Comparison of ENCODE assay signal across 8 mouse cellular contexts in genomic region chr19:6920741-6921636, GRCm38 (mm10). TPM values are rescaled to one million over a fixed set of nuclear protein-coding genes. Genes with fewer than 3 reads are reported as not detected.
A peak's percentile ranks its signal among the peaks of the same experiment; 100 is the strongest.
DNase-seq lines count a peak whose midpoint lies in the region; ATAC-seq and TF ChIP-seq lines count a peak whose summit lies in the region.

No protein-coding gene starts in this region.

- 2% methylated on average over 36 of the region's 48 CpGs for WGBS in heart, embryonic 13.5 days
- 2% methylated on average over 23 of the region's 48 CpGs for WGBS in limb, embryonic 11.5 days
- under 1% methylated on average over 39 of the region's 48 CpGs for WGBS in midbrain, embryonic 13.5 days

- H3K9me3 ChIP-seq in E14TG2a.4 (ENCODE audit: low read length): no peaks in the 10 kb centered on the region
- no peaks in the 10 kb centered on the region; the same call in 1 of the 2 replicates for H3K9me3 ChIP-seq in heart, embryonic 13.5 days
- no peaks in the 10 kb centered on the region for H3K9me3 ChIP-seq in limb, embryonic 11.5 days (ENCODE audit: control insufficient read depth, low read length)
- no peaks in the 10 kb centered on the region for H3K9me3 ChIP-seq in midbrain, embryonic 13.5 days

- ATAC-seq in heart, embryonic 13.5 days (ENCODE audit: extremely low read depth, insufficient number of reproducible peaks, low FRiP score, low TSS enrichment): no peak
- peak; percentile 22 for ATAC-seq in limb, embryonic 11.5 days (ENCODE audit: insufficient number of reproducible peaks, low FRiP score, low TSS enrichment, low read depth)
- ATAC-seq in midbrain, embryonic 13.5 days: peak; percentile 31

- no peak for TF ChIP-seq CTCF in E14TG2a.4 (conservative IDR thresholded peaks at IDR 0.05; ENCODE audit: low read length)

- H3K4me2 ChIP-seq in heart, embryonic 13.5 days: peak overlapping the region; percentile 95
- peak overlapping the region; percentile 87 for H3K4me2 ChIP-seq in limb, embryonic 11.5 days (ENCODE audit: low read depth, severe bottlenecking)
- peak overlapping the region; percentile 79 for H3K4me2 ChIP-seq in midbrain, embryonic 13.5 days (replicated peaks)

- peak; percentile 67 for DNase-seq in adrenal gland, postnatal 14 days
- DNase-seq in adrenal gland, postnatal 4 days (ENCODE audit: low spot score in 2 of 2): no peak
- DNase-seq in embryo, embryonic 11 days: peak; percentile 70
- peak; percentile 65 for DNase-seq in limb, embryonic 11.5 days (ENCODE audit: low spot score)
- peak; percentile 66 for DNase-seq in testis, postnatal 14 days (ENCODE audit: low spot score)

- H3K27me3 ChIP-seq in E14TG2a.4 (ENCODE audit: insufficient read depth, low read length): peaks cover 34% of the 10 kb centered on the region
- H3K27me3 ChIP-seq in heart, embryonic 13.5 days (replicated peaks): peaks cover 28% of the 10 kb centered on the region
- peaks cover 33% of the 10 kb centered on the region for H3K27me3 ChIP-seq in limb, embryonic 11.5 days (ENCODE audit: control insufficient read depth, insufficient read depth, low read length)
- H3K27me3 ChIP-seq in midbrain, embryonic 13.5 days: peaks cover 36% of the 10 kb centered on the region

- H3K4me1 ChIP-seq in E14TG2a.4 (replicated peaks; ENCODE audit: low read depth, low read length): peaks cover 58% of the 10 kb centered on the region
- H3K4me1 ChIP-seq in heart, embryonic 13.5 days: peaks cover 56% of the 10 kb centered on the region
- peaks cover 5% of the 10 kb centered on the region for H3K4me1 ChIP-seq in limb, embryonic 11.5 days (ENCODE audit: control insufficient read depth, insufficient read depth, low read length)
- H3K4me1 ChIP-seq in midbrain, embryonic 13.5 days (replicated peaks): peaks cover 42% of the 10 kb centered on the region

- peak overlapping the region; percentile 94 for H3K9ac ChIP-seq in heart, embryonic 13.5 days
- peak overlapping the region; percentile 64 for H3K9ac ChIP-seq in limb, embryonic 11.5 days (ENCODE audit: low read length)
- peak overlapping the region; percentile 86 for H3K9ac ChIP-seq in midbrain, embryonic 13.5 days (replicated peaks)

- H3K4me3 ChIP-seq in E14TG2a.4 (replicated peaks; ENCODE audit: low read length): peak overlapping the region; percentile 84
- H3K4me3 ChIP-seq in heart, embryonic 13.5 days: peak overlapping the region; percentile 79
- peak overlapping the region; percentile 54 for H3K4me3 ChIP-seq in limb, embryonic 11.5 days (ENCODE audit: low read depth, low read length)
- peak overlapping the region; percentile 77 for H3K4me3 ChIP-seq in midbrain, embryonic 13.5 days (replicated peaks)

- peak overlapping the region; percentile 95 for H3K27ac ChIP-seq in heart, embryonic 13.5 days (replicated peaks)
- no peak overlapping the region; the same call in 1 of the 2 replicates for H3K27ac ChIP-seq in limb, embryonic 11.5 days (replicated peaks; ENCODE audit: low read depth, low read length)
- peak overlapping the region; percentile 91 for H3K27ac ChIP-seq in midbrain, embryonic 13.5 days

- peaks cover 25% of the 10 kb centered on the region for H3K36me3 ChIP-seq in E14TG2a.4 (ENCODE audit: insufficient read depth, low read length)
- peaks cover 31% of the 10 kb centered on the region for H3K36me3 ChIP-seq in heart, embryonic 13.5 days
- no peaks in the 10 kb centered on the region for H3K36me3 ChIP-seq in limb, embryonic 11.5 days (ENCODE audit: control insufficient read depth, insufficient read depth, low read length)
- peaks cover 4% of the 10 kb centered on the region for H3K36me3 ChIP-seq in midbrain, embryonic 13.5 days

RNA-seq across cellular contexts. Expression of gene Esrra, which starts 0.6 kb away (rescaled TPM):
- total RNA-seq in adrenal gland, postnatal 14 days (2021): 63.2 and 67.0 TPM in 2 replicates
- total RNA-seq in adrenal gland, postnatal 4 days (2021): 10 to 100 TPM; 47.0 to 47.9 TPM
- 30.4 and 33.0 TPM in 2 replicates for polyA plus RNA-seq in heart, embryonic 13.5 days (2015; fragmentation: Nextera tagmentation; extraction: Ambion mirVana)
- polyA plus RNA-seq in limb, embryonic 11.5 days (2014; fragmentation: Nextera tagmentation; extraction: Ambion mirVana): 1.9 and 3.3 TPM in 2 replicates
- polyA plus RNA-seq in midbrain, embryonic 13.5 days (2015; fragmentation: Nextera tagmentation; extraction: Ambion mirVana): 14.5 and 18.3 TPM in 2 replicates

RNA-seq across cellular contexts. Expression of gene Catsperz, which starts 4.2 kb away (rescaled TPM):
- total RNA-seq in adrenal gland, postnatal 14 days (2021): 0.53 TPM in 1 of 2 replicates, not detected in the other
- total RNA-seq in adrenal gland, postnatal 4 days (2021): 1 to 10 TPM; 1.2 to 1.4 TPM
- polyA plus RNA-seq in heart, embryonic 13.5 days (2015; fragmentation: Nextera tagmentation; extraction: Ambion mirVana): 1.7 and 3.6 TPM in 2 replicates
- polyA plus RNA-seq in limb, embryonic 11.5 days (2014; fragmentation: Nextera tagmentation; extraction: Ambion mirVana): 0.71 and 1.3 TPM in 2 replicates
- polyA plus RNA-seq in midbrain, embryonic 13.5 days (2015; fragmentation: Nextera tagmentation; extraction: Ambion mirVana): 0.55 TPM in 1 of 2 replicates, not detected in the other

RNA-seq across cellular contexts. Expression of gene Prdx5, which starts 11.1 kb away (rescaled TPM):
- total RNA-seq in adrenal gland, postnatal 14 days (2021): 420 and 426 TPM in 2 replicates
- 100 to 1,000 TPM; 199 to 210 TPM for total RNA-seq in adrenal gland, postnatal 4 days (2021)
- 217 and 232 TPM in 2 replicates for polyA plus RNA-seq in heart, embryonic 13.5 days (2015; fragmentation: Nextera tagmentation; extraction: Ambion mirVana)
- 74.7 and 90.5 TPM in 2 replicates for polyA plus RNA-seq in limb, embryonic 11.5 days (2014; fragmentation: Nextera tagmentation; extraction: Ambion mirVana)
- polyA plus RNA-seq in midbrain, embryonic 13.5 days (2015; fragmentation: Nextera tagmentation; extraction: Ambion mirVana): 231 and 236 TPM in 2 replicates

RNA-seq across cellular contexts. Expression of gene Trmt112, which starts 11.5 kb away (rescaled TPM):
- total RNA-seq in adrenal gland, postnatal 14 days (2021): 76.6 and 79.0 TPM in 2 replicates
- 100 to 1,000 TPM in 1 of 2 experiments, 10 to 100 TPM in 1; 98.3 to 101 TPM for total RNA-seq in adrenal gland, postnatal 4 days (2021)
- 79.1 and 93.8 TPM in 2 replicates for polyA plus RNA-seq in heart, embryonic 13.5 days (2015; fragmentation: Nextera tagmentation; extraction: Ambion mirVana)
- polyA plus RNA-seq in limb, embryonic 11.5 days (2014; fragmentation: Nextera tagmentation; extraction: Ambion mirVana): 173 and 177 TPM in 2 replicates
- polyA plus RNA-seq in midbrain, embryonic 13.5 days (2015; fragmentation: Nextera tagmentation; extraction: Ambion mirVana): 136 and 139 TPM in 2 replicates

RNA-seq across cellular contexts. Expression of gene Kcnk4, which starts 13.3 kb away (rescaled TPM):
- 0.93 TPM in 1 of 2 replicates, not detected in the other for total RNA-seq in adrenal gland, postnatal 14 days (2021)
- total RNA-seq in adrenal gland, postnatal 4 days (2021): under 1 TPM; 0.14 to 0.34 TPM
- polyA plus RNA-seq in heart, embryonic 13.5 days (2015; fragmentation: Nextera tagmentation; extraction: Ambion mirVana): 0.18 and 0.44 TPM in 2 replicates
- 0.24 and 0.31 TPM in 2 replicates for polyA plus RNA-seq in limb, embryonic 11.5 days (2014; fragmentation: Nextera tagmentation; extraction: Ambion mirVana)
- polyA plus RNA-seq in midbrain, embryonic 13.5 days (2015; fragmentation: Nextera tagmentation; extraction: Ambion mirVana): 0.28 and 0.79 TPM in 2 replicates

Comparison
In these comparisons a context has a peak if more than half of its experiments do, and no peak if none do; other contexts are left out.
1. DNase-seq: peak in adrenal gland, postnatal 14 days (single experiment), embryo, embryonic 11 days (single experiment), limb, embryonic 11.5 days (single experiment) and testis, postnatal 14 days (single experiment); none in adrenal gland, postnatal 4 days (0 of 2).
2. Peak in every context shown above with its lines, with median percentiles within 50 percentile points of each other: H3K4me3 ChIP-seq, H3K4me2 ChIP-seq and H3K9ac ChIP-seq.